Mouse (Mus musculus) T-helper 2 cell (primary cell): ENCODE data around the gene Gm11639.
"Not testable (repeated sequence)": the region's sequence is repeated elsewhere in the genome, so short reads cannot be mapped to it uniquely, and the experiment has no call there.

Experiments used
- in situ Hi-C: fragments of 300-600 bp; cut with MboI, MseI; formaldehyde crosslinking; loops from one replicate; pipeline ENCODE4 v1.15.1; 2025; ENCODE audit warnings: high pct_unique_total_duplicates

The Gm11639 gene

GRCm38 (mm10) chr11:105112448-105112847, 426.9 kb downstream of the Gm11639 start:
- in situ Hi-C loops: loop anchor here (25.0 kb wide), 1 partner anchor 550 kb away; the partner anchor contains the start of genes Cdc27 and Myl4

DNA sequence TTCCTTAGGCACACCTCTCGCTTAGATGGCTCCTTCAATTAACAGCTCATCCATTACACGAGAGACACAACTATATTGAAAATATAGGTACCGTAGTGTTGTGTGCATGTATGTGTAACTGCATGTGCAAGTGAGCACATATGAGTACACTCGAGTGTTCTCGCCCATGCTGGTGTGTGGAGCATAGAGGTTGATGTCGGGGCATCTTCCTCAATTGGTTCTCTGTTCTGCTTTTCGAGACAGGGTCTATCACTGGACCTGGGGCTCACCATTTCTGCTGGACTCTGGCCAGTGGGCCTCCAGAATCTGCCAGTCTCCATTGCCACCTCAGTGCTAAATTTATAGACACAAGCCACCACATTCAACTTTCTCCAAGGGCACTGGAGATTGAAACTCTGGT, 432.3 kb downstream of the Gm11639 start:
- in situ Hi-C loops: loop anchor here (25.0 kb wide), 1 partner anchor 556 kb away; the partner anchor contains the start of genes Cdc27 and Myl4

GRCm38 (mm10) chr11:105120551-105121061, 435.1 kb downstream of the Gm11639 start:
- in situ Hi-C loops: loop anchor here (10.0 to 25.0 kb wide), 2 partner anchors 558 to 1416 kb away; partner anchors contain the start of genes Cdc27 and Myl4

GRCm38 (mm10) chr11:105121792-105122191, 436.3 kb downstream of the Gm11639 start:
- in situ Hi-C loops: loop anchor here (10.0 to 25.0 kb wide), 2 partner anchors 559 to 1417 kb away; partner anchors contain the start of genes Cdc27 and Myl4

- in situ Hi-C loops: loop anchor here (10.0 to 25.0 kb wide), 2 partner anchors 562 to 1419 kb away; partner anchors contain the start of genes Cdc27 and Myl4
Observed at GRCm38 (mm10) chr11:105123986-105124385, 438.5 kb downstream of the Gm11639 start.

DNA sequence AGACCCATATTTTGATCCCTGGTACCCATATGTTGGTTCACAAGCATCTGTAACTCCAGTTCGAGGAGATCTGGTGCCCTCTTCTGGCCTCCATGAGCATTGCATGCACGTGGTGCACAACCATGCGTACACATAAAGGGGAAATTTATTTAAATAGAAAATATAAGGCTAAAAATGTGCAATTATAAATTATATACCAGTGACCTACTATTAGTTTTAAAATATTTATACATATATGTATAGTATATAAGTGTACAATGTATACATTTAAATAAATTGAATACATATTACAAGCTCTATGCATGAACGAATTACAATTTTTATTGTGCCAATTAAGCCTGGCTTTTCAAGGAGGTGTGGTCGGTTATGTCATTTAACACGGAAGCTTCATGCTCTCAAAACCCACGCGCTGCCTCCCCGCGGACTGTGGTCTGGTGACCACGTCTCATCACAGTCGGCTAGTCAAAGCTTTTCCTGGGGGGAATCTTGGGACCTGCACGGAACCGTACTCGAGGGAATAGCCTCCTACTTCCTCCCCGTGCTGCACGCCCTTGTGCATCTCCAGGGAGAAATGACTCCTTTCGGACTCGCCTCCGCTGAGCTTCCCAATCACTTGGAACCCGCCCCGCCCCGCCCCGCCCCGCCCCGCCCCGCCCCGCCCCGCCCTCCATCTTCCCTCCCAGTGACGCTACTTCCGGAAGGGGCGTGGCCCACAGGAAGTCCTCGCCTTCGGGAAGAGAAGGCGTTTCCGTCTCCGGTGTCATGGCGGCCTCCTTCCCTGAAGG, 440.4 kb downstream of the Gm11639 start, which contains the start of gene Mettl2:
Mettl2 (plus strand) TSS at position 691 of the 785 bp plus-strand sequence.
- in situ Hi-C loops: loop anchor here (10.0 kb wide), 1 partner anchor 1421 kb away; no protein-coding TSS in a partner anchor

DNA sequence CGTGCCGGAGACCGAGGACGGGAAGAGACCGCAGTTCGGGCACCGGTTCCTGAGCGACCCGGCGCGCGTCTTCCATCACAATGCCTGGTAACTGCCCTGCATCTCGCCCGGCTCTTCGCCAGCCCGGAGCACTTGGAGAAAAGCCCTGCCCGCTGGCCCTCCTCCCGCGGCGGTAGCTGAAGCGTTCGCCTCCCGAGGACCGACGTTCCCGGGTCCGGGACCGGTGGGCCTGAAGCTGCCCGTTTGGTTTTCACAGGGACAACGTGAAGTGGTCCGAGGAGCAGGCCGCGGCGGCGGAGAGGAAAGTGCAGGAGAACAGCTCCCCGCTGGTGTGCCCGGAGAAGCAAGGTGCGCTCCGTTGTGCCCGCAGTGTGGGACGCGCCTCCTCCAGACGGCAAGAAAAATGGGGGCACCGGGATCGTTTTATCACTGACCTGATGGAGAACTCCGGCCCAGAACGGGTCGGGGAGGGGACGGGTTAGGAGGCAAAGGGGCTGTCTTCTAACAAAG, 441.1 kb downstream of the Gm11639 start:
- in situ Hi-C loops: loop anchor here (10.0 kb wide), 1 partner anchor 1422 kb away; no protein-coding TSS in a partner anchor

DNA sequence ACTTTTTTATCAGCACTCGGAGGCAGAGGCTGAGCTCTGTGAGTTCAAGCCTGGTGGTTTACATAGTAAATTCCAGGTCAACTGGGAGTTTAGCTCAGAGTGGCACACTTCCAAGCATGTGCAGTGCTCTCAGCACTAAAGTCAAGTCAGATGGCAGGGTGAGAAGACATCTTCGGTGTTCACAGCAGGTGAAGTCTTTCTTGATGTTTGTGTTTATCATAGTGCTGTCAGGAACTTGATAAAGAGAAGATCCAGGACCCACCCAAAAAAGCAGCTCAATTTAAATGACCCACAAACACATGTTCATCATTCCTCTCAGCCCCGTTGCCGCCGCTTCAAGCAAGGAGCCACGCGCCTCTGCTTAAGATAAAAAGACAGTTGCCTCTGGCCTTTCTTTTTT, 450.2 kb downstream of the Gm11639 start:
- in situ Hi-C loops: no loop called here

GRCm38 (mm10) chr11:105137255-105137654, 451.7 kb downstream of the Gm11639 start:
- in situ Hi-C loops: not testable (repeated sequence)

DNA sequence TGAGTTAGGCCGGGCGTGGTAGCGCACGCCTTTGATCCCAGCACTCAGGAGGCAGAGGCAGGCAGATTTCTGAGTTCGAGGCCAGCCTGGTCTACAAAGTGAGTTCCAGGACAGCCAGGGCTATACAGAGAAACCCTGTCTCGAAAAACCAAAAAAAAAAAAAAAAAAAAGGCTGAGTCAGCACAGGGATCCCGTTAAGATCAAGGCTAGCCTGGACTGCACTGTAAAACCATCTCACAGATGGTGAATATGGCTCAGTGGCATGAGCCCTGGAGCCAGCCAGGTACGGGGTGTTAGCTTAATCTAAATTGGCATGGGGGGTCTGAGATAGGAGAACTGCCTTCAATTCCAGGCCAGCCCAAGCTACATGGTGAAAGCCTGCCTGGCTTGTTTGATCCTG, 455.0 kb downstream of the Gm11639 start:
- in situ Hi-C loops: not testable (repeated sequence)

DNA sequence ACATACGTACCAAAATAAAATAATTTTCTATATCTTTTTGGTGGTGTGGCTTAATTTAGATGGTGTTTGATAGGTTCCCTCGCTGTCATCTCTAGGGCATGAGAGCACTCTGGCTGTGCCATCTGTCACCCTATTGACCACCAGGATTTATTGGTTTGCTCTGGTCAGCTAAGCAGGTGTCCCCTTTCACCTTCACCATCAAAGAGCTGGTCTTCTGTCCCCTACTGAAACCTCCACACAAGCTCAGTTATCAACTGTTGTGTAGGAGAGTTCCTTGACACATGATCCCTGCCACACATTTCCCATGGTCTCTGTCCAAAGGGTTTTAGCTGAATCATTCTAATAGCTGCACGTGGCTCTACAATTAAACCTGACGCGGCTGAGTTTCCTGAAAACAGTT, 455.6 kb downstream of the Gm11639 start:
- in situ Hi-C loops: no loop called here

DNA sequence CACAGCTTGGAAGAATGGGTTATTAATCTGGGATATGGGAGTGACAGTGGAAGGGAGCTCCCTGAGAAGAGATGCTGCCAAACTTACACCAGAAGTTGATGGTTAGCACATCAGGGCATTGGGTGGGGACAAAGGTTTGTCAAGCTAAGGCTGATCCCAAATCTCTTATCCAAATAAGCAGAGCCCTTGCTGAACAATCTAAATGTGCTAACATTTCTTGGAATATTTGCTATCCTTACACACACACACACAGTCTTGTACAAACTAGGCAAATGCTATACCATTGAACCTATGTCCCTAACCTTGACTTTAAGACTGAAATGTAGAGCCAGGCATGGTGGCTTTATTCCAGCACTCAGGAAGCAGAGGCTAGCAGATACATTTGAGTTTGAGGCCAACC, 458.1 kb downstream of the Gm11639 start:
- in situ Hi-C loops: no loop called here

GRCm38 (mm10) chr11:105144084-105144483, 458.6 kb downstream of the Gm11639 start:
- in situ Hi-C loops: no loop called here

- in situ Hi-C loops: no loop called here
Observed at GRCm38 (mm10) chr11:105144508-105145210, 459.2 kb downstream of the Gm11639 start.

DNA sequence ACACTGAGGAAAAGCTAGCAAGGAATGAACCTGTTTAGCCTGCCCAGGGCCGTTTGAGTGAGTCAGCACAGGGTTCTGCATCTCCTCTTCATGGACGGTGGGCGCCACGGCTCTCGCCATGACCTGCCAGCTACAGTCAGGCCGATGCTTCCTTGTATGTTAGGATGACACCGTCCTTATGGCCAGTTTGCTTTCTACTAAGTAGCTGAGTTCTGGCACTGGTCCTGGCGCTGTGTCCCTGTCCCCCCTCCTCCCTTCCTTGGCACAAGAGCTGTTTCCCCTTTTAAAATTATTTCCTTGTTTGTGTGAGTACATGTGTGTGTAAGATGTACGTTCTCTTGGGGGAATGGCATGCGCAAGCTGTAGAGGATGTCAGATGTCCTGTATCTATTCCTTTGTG, 459.7 kb downstream of the Gm11639 start:
- in situ Hi-C loops: no loop called here

GRCm38 (mm10) chr11:105146593-105146992, 461.1 kb downstream of the Gm11639 start, which contains the start of gene Gm10842:
TSS of gene Gm10842 (plus strand) at chr11:105146893.
- in situ Hi-C loops: no loop called here

DNA sequence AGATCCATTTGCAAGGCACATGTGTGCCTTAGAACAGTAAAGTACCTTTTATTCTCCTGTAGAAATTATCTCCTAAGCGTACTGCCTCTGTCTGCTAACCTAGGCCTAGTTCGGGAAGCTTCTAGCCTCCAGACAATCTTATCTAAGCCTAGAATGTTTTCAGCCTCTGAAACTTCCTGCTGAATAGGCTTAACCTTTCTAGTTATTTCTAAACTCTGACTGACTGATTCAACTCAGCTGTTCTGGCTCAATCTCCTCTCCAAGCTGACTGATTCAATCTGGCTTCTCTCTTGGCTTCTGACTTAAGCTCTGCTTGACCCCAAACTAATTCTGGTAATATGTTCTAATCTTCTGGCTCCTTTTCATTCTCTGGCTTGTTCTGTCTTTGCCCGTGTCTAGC, 463.8 kb downstream of the Gm11639 start:
- in situ Hi-C loops: no loop called here

DNA sequence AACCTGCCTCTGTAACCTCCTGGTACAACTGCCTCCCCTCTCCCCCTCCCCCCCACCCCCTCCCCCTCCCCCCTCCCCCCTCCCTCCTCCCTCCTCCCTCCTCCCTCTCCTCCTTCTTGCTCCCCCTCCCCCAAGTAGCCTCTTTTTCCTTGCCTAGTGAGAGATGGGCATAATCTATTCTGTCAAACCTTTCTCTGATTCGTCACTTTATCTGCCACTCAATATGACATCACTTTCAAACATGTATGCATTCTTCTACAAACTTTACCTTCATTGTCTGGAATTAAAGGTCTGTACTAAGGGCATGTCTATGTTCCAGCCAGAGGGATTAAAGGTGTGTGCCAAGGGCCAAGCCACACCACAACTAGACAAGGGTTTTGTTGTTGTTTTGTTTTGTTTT, 464.3 kb downstream of the Gm11639 start:
- in situ Hi-C loops: no loop called here

- in situ Hi-C loops: no loop called here
Observed at GRCm38 (mm10) chr11:105150691-105151090, 465.2 kb downstream of the Gm11639 start.

DNA sequence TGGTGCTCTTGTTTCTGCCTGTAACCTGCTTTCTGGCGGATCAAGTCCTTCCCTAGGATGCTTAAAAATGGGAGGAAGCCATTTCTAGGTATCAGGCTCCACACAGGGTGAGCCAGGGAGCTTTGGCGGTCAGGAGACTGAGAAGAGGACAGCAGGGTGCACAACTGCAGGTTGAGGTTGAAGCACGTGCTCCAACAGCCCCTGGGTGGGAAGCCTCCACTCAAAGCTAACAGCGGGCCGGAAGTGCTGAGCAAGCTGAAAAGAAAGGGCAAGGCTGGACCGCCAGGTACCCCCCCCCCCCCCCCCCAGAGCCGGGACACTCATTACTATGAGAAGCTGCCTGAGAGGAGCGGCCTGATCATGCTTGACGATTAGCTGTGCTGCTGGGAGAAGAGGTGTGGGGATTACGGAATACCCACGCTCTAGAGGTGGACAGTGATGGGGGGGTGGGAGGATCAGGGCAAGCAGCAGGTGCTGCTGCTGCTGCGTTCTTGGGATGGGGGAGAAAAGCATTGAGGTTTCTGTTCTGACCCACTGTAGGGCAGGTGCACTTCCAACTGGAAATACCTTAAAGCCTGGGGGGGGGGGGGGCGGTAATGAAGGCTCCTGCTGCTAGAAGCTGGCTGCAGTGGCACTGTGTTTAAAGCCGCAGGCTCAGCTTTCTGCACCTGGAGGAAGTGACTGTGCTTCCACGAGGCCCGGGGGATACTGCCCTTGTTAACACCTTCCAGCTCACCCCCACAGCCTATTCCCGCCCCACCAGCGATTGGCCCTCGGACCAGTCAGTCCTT, 465.9 kb downstream of the Gm11639 start:
- in situ Hi-C loops: no loop called here

- in situ Hi-C loops: no loop called here
Observed at GRCm38 (mm10) chr11:105152017-105152300, 466.5 kb downstream of the Gm11639 start.
